Mouse (Mus musculus): ENCODE data around the gene Igf2. TPM values are rescaled to one million over a fixed set of nuclear protein-coding genes. Genes with fewer than 3 reads are reported as not detected.

The Igf2 gene
- total RNA-seq, 2 experiments from 2014 or later, result not detected

Other genes starting within 250 kb of the Igf2 start
- gene Syt8, start 232.0 kb downstream of the Igf2 start, total RNA-seq (2015), result 0.39 TPM in 1 of 2 replicates, not detected in the other
- not detected in 2 replicates for gene Syt8, start 232.0 kb downstream of the Igf2 start, total RNA-seq (2017)
- gene Tnni2, start 225.0 kb downstream of the Igf2 start, total RNA-seq (2015), result 18.8 and 20.9 TPM in 2 replicates
- gene Tnni2, start 225.0 kb downstream of the Igf2 start, total RNA-seq (2017), result 25.6 and 27.6 TPM in 2 replicates
- gene Lsp1, start 206.0 kb downstream of the Igf2 start, total RNA-seq (2015), result 1,220 and 1,304 TPM in 2 replicates
- gene Lsp1, start 206.0 kb downstream of the Igf2 start, total RNA-seq (2017), result 1,314 and 1,552 TPM in 2 replicates
- gene Tnnt3, start 168.0 kb downstream of the Igf2 start, total RNA-seq (2015), result 1.4 and 1.5 TPM in 2 replicates
- 3.7 and 3.9 TPM in 2 replicates for gene Tnnt3, start 168.0 kb downstream of the Igf2 start, total RNA-seq (2017)
- 3.8 and 12.3 TPM in 2 replicates for gene Mrpl23, start 134.1 kb downstream of the Igf2 start, total RNA-seq (2015)
- gene Mrpl23, start 134.1 kb downstream of the Igf2 start, total RNA-seq (2017), result 37.2 and 52.6 TPM in 2 replicates
- not detected in 2 replicates for gene Gm49394, start 3.1 kb upstream of the Igf2 start, total RNA-seq (2015)
- gene Gm49394, start 3.1 kb upstream of the Igf2 start, total RNA-seq (2017), result not detected in 2 replicates
- gene Ins2, start 76.6 kb upstream of the Igf2 start, total RNA-seq (2015), result not detected in 2 replicates
- not detected in 2 replicates for gene Ins2, start 76.6 kb upstream of the Igf2 start, total RNA-seq (2017)